Mouse (Mus musculus) small intestine, adult 2 months (tissue): ENCODE measurements around the gene Olfr465-ps1.

Experiments used
- CTCF ChIP-seq: fragments of 200-500 bp; IDR thresholded peaks from 2 replicates; pipeline ENCODE4 v1.5.1; 2012; ENCODE audit warnings: low read depth, mild to moderate bottlenecking, control low read depth, inconsistent platforms, low read length, moderate library complexity, mixed read lengths; ENCODE audit not compliant: insufficient replicate concordance, insufficient read length; ENCODE audit errors: extremely low read depth
- POLR2A ChIP-seq: fragments of 200-500 bp; IDR thresholded peaks from 2 replicates; pipeline ENCODE4 v1.6.1; 2012; ENCODE audit warnings: low read depth, mild to moderate bottlenecking, control low read depth, inconsistent platforms, low read length, moderate library complexity

DNA sequence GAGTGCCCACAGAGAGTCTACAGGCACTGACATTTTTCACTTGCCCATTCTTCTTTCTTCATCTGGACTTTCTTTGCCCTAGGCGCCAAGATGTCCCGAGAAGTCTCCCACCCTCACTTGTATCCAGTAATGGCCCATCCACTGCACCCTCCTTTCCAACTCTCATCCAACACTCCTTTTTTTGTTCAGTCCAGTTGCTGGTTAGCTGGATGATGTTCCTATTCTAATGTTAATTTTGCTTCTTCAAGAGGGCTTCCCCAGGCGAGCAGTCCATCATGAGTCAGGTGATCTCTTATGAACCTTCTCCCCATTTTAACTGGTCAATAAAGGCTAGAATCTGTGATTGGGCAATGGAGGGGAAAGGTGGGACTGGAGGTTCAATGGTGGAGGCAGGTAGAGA lies 36.2 kb downstream of the Olfr465-ps1 start:
- TF ChIP-seq CTCF, result no peak
- no peak for TF ChIP-seq POLR2A
